Mouse (Mus musculus) mesoderm, embryonic 11.5 days (tissue): Measurements from ENCODE around the gene Ankrd13b.

Experiments used
- DNase-seq: peaks from one replicate; pipeline ENCODE4 v3.0.0-alpha.2; 2012; ENCODE audit warnings: low read depth, low spot score

The Ankrd13b gene

DNA sequence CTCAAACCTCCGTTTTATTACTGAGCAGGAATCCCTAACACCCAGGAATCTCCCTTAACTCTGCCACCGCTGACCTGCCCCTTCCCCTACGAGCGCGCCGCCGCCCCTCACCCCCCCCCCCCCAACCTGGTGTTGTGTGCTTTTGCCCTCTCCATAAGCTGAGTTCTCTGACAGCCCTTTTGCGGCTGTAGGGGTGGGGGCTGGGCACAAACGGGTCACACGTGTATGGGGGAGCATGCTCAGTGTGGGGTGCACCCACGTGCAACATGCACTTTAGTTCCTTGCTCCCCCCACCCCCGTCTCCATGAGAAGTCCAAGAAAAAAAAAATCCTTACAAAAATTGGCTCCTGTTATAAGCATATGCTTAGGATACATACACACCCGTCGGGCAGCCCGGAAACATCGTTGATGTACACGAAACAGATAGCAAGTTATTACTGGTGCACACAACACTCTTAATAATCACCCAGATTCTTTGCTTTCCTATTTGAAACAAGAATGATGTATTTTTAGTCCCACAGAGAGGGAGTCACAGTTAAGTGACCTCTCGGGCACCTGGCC lies 2.9 kb upstream of the Ankrd13b start:
- DNase-seq, result no peak

DNA sequence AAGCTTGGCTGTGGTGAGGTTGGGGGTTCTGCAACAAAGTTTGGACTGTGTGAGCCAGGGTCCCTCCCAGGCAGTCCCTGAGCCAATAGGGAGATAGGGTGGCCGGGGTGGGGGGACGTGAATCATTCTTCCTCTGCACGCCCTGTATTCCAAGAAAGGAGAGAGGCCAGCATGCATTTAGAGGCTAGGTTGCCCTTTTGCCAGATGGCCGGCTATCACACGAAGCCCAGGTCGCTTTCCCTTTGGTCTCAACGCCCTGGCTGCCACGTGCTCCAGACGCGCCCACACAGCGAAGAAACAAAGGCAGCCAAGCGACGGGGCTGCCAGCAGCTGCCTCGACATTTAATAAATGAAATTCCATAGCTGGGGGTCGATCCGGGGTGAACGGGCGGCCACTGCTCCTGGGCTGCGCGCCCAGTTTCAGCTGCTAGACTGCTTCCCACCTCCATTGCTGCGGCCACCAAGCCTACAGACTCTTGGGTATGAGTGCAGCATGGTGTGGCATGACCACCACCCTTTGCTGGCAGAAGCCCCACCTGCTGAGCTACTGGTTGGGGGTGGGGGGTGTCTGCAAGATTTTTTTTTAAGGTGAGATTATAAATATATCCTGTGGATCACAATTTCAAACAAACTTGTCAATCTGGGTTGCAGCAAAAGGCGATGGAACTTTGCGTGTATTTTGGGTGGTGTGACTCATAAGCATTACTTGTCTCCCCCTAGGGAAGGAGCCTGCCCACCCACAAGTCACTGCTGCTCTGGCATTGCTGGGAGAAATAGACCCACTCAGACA lies 2.2 kb upstream of the Ankrd13b start:
- peak; percentile 83 for DNase-seq

DNA sequence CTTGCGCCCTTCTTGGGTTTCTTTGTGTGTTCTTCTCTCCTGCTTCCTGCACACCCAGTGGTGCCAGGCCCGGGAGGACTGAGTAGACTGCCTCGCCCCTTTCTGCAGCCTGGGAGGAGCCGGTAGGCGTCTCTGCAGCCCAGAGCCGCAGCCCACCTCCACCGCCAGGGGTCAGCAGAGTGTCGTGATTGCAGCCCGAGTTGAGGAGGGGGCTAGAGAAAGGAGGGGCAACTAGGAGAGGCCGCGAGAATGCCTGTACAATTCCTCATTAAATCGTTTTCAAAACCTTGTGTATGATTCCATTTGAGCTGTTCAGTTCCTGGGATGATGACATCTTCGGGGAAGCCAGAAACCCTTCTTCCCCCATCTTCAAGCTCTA lies 1.6 kb upstream of the Ankrd13b start:
- DNase-seq, result peak; percentile 97

DNA sequence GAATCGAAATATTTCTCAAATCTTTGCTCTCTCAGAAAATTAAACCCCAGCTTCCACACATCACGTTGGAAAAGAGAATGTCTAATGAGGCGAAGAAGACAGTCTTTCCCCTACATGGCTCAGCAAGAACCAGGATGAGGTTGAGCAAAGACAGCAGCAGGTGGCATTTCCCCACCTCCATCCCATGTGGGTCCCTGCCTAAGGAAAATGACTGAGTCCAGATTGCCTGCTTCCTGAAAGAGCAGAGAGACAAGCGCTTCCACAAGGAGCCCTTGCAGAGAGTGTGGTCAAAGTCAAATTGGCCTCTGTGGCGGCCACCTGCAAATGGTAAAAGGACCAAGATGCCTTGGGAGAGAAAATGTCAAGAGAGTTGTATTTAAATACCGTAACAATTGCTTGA lies 973 bp upstream of the Ankrd13b start:
- DNase-seq, result no peak

DNA sequence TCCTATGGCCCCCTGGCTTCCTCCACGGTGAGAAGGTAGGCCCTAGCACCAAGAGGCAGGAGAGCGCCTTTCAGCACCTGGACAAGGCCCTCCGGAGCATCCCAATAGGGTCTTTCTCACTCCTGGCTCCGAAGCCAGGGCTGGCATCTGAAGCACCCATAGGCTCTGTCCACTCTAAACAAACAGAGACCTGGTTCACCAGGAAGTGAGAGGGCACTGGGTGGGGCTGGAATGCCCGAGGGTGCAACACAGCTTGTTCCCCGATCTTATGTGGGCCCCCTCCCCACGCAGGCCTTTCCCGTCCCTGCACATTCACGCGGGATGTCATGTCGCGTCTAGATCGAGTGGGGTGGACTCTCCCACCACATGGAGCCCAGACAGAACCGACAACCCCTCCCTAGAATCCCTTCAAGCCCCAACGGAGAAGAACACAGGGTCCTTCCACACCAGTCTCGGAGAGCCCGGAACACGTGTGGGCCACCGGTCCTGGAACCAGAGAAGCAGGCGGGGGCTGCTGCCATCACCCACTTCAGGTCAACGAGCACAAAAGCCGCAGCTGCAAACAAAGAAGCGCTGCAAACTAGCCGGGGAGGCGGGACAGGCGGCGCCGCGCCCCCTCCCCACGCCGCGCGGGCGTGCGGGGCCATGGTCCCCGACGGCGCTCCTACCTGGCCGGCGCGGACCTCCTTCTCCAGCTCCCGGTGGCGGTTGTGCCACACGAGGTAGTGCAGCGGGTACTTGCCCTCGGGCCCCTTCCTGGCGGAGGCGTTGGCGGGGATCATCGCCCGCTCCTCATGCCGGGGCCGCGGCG lies 502 bp downstream of the Ankrd13b start:
- peak; percentile 39 for DNase-seq

DNA sequence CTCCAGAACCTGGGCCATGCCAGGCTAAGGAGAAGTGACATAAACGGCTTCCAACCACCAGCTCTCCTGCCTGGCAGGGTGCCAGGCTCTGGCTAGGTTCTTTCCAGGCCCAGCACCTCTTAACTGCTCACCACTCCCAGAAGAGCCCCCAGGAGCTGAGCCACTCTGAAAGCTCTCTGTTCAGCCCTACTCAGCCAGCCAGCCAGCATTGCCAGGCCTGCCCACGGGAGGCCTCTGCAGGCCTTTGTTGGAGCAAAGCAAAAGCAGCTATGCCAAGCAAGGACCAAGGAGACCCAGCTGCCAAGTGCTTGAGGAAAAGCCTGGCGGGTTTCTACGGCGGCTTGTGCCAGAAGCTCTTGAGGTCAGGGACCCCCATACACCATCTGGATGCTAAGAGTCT lies 2.7 kb downstream of the Ankrd13b start:
- no peak for DNase-seq

DNA sequence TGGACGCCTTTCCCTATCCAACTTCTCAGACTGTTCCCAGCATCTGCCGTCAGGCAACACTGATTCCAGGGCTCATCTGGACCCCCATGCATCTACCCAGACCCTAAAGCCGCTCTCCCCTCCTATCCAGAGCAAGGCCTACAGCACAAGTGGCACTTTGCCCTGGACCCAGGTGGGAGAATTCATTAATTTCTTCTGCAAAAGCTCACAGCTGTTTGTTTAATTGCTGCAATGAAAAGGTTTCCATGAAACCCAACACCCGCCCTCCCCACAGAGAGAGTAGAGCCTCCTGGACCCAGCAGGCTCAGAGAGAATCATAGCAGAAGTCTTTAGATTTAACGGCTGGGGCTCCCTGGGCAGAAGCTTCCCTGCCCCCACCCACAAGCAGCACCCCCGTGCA lies 4.2 kb downstream of the Ankrd13b start:
- no peak for DNase-seq

DNA sequence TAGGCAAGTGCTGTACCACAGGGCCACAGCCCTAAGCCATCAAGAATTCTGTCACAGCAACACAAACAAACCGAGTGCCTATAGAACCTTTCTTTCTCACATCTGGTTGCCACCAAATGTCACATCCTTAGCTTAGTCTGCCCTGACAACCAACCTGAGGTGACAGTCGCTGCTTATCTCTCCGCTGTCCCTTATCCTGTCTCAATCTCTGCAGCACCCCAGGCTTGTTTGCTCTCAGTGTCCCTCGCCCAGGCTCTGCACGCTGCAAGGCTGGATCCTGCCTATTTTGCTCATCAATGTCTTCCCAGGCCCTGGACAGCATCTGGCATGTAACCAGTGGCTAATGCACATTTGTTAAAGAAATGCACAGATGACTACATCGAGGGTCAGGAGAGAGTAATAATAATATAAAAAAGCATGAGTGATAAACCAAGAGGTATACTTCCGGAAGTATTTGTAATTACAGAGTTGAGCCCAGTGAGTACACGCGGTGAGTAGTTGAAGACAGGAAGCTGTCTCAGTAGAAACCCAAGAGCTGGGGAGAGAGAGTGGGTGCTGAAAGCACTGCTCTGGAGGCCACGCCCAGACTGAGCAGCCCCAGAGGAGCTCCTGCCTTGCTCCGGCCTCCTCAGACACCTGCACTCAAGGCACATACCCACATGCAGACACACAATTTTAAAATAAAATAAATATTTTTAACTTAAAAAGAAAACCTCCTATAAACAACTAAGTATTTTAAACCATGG lies 5.8 kb downstream of the Ankrd13b start:
- DNase-seq, result no peak

DNA sequence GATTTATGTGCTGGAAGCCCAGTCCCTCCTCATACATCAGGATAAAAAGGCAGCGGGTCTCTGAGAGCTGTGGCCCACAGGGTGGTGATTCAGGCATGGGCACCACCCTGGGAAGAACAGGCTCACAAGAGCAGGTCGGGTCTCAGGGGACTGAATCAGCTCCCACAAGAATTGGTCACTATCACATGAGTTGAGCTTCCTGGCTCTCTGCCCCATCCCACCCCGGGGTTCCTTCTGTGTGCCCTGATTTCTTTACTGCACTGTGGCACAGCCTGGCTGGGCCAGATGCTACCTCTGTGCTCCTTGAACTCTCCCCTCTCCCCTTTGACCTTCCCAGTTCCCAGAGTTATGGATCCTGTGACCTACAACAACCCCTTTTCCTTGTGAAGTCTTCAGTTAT lies 6.4 kb downstream of the Ankrd13b start:
- no peak for DNase-seq

DNA sequence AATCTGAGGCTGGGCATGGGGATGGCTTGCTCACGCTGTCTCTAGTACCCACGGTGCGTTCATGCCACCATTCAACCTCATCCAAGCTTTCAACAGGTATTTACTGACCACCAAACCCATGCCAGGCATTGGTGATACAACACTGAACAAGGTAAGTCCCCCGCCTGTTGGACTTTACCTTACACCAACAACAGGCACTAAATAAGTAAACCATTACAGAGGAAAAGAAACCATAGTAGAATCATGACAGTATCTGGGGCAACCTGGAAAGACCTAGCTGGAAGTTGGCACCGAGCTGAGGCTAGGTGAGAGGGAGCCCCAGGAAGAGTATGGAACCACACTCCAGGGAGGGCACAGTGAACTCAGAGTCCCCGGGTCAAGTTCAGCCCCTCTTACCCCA lies 12.6 kb downstream of the Ankrd13b start:
- no peak for DNase-seq

DNA sequence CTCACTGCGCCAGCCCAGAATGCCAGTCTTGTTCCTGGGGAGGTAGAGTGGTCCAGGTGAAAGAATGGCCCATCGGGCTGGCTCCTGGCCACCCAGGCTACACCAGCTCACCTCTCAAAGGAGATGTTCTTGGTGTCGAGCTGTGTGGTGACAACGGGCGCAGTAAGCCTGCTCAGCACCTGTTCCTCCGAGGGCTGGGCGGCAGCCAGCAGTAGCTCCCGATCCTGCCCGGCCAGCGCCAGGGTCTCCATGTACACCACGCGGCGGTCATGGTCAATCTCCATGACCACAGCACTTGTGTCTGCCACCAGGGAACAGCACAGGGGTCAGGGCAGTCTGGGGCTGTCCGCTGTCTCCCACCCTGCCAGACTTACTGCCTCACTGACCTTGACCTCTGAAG lies 13.3 kb downstream of the Ankrd13b start:
- DNase-seq, result no peak

DNA sequence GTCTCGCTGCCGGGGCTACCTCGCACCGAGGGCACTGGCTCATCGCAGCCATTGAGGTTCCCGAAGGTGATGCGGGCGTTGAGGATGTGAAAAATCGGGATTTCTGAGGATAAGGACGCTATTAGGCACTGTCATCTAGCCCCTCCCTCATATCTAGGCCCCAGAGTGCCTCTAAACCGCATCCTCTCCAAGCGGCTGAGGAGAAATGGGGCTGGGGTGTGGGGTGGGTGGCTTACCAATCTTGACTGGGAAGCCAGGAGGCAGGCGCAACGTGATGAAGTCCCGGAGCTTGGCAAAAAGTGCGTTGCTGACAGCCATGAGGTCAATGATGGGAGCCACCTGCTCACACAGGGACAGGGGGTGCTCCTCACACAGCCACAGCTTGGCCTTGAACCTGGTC lies 16.7 kb downstream of the Ankrd13b start:
- no peak for DNase-seq

DNA sequence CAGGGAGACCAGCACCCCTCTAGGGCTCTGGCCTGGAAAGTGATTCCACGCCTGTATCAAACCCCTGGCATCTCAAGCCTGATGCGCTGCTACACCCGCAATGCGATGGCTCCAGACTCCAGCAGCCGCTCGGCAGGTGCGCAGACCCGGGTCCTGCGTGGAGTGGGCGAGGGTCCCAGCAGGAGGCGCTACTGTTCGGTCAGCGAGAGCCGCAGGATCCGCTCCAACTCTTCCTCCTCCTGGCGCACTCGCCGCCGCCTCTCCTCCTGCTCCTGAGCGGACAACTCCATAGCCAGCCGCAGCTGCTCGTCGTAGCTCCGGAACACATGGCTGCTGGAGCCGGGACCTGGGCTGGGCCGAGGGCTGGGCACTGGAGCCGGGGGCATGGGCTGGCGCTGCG lies 18.1 kb downstream of the Ankrd13b start:
- no peak for DNase-seq

DNA sequence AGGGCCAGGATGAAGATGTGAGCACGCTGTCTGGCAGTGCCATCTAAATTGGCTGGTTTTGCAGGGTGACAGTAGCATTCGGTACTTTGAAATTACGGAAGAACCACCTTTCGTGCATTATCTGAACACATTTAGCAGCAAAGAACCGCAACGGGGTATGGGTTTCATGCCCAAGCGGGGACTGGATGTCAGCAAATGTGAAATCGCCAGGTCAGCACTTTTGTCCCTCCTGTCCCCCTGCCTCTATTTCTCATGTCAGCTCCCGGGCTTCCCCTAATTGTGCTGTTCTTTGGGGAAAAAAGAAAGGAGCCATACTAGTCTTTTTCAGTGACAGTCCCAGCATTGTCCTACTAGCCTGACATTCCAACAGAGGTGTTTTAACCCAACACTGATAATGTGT lies 21.1 kb downstream of the Ankrd13b start:
- no peak for DNase-seq

DNA sequence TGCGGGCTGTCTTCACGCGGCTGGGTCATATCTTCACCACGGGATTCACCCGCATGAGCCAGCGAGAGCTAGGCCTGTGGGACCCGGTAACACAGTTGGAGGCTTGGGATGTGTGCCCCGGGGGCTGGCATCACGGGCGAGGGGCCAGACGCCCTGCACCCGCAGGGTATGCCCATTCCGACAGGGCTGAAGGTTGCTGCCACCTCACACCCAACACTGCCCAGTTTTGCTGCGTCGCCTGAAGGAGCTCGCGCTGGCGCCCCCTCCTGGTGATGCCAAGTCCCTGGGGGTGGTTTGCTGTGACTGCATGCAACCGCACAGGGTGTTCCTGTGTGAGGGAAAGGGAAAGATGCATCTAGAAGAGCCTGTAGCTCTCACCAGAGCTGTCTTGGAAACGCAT lies 21.7 kb downstream of the Ankrd13b start:
- DNase-seq, result peak; percentile 72

DNA sequence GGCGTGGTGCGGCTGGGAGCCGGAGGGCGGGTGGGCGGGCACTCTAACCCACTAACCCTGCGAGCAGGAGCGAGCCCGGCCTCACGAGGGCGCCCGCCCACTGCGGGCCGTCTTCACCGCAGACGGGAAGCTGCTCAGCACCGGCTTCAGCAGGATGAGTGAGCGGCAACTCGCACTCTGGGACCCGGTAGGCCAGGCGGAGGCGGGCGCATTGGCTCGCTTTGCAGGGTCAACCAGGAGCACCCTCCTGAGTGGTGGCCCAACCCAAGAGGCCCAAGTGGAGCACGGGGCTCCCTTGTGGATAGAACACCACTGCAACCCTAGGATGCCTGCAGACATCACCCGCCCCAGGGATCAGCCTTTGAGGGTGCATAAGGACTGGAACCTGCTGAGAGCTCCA lies 22.3 kb downstream of the Ankrd13b start:
- peak; percentile 63 for DNase-seq

DNA sequence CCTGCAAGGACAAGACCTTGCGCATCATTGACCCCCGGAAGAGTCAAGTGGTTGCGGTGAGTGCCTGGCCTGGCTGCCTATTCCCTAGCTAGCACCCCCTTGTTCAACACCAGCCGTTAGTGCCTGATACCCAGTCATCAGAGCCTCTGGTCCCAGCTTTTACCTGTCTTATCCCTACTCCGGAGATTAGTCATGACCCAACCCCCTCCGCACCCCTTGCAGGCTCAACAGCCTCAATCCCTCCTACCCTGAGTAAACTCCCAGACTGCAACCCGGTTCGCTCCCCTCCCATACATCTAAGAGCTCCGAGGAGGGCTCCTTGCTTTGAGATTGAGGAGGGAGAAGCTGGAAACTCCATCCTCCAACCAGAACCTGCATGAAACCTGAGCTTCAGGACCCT lies 22.9 kb downstream of the Ankrd13b start:
- no peak for DNase-seq

DNA sequence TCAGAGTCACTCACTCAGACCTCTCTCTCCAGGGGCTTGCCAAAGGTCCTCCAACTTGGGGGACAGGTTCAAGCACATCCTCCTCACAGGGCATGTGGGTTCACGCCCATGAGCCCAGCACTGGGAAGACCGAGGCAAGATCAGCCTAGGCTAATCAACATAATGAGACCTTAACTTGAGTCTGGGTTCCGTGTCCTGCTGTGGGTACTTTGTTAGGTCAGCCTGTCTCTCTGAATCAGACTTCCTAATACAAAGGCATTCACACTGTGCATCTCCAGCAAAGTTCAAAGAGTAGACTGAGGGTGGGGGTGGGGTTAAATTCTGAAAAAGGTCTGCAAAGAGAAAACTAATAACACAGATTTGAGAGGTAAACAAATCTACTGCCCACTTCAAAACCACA lies 24.4 kb downstream of the Ankrd13b start:
- DNase-seq, result no peak

DNA sequence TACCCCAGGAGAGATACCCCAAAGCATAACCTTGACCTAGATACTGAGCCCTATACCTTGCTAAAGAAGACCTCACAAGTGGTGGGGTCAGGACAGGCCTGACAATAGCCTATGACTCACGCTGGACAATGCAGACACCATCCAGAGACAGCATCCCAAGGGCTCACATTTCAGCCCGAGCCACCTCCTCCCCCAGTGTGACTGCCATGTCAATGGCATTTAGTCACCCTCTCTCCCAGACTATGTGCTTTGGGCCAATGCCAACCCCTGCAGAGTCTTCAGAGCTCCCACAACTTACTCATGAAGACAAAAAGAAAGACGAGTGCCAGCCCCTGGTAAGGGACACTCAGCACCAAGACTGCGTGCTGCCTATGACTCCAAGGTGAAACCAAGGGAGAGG lies 24.8 kb downstream of the Ankrd13b start:
- no peak for DNase-seq

DNA sequence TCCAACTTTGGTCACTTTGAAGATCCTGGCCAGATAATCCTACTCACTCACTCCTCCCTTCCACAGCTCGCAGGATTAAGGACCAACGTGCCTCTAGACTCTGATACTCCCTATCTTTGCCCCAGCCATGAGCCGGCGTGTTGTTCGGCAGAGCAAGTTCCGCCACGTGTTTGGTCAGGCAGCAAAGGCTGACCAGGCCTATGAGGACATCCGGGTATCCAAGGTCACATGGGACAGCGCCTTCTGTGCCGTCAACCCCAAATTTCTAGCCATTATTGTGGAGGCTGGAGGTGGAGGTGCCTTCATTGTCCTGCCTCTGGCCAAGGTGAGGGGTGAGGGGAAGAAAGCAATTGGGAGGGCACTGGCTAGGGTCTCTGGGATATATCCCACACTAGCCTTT lies 25.7 kb downstream of the Ankrd13b start:
- no peak for DNase-seq

DNA sequence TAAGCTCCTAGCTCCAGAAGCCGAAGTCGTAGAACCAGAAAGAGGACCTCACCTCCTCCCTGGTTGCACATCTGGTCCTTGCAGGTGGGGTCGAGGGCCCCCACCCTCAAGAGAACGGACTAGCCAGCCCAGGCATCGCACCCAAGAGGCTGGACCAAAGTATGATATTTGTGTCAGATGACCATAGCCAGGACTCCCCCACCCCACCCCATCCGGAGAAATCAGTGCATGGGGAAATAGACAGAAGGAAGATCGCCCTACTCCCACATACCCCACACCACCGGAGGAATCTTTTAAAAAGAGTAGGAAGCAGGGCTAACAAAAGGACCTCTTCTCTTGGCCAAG lies 26.4 kb downstream of the Ankrd13b start:
- no peak for DNase-seq
